Mouse (Mus musculus): ENCODE data around the gene E030018B13Rik. TPM values are rescaled to one million over a fixed set of nuclear protein-coding genes. Genes with fewer than 3 reads are reported as not detected.

E030018B13Rik gene
- polyA plus RNA-seq, 1 experiment from 2014 or later = not detected

DNA sequence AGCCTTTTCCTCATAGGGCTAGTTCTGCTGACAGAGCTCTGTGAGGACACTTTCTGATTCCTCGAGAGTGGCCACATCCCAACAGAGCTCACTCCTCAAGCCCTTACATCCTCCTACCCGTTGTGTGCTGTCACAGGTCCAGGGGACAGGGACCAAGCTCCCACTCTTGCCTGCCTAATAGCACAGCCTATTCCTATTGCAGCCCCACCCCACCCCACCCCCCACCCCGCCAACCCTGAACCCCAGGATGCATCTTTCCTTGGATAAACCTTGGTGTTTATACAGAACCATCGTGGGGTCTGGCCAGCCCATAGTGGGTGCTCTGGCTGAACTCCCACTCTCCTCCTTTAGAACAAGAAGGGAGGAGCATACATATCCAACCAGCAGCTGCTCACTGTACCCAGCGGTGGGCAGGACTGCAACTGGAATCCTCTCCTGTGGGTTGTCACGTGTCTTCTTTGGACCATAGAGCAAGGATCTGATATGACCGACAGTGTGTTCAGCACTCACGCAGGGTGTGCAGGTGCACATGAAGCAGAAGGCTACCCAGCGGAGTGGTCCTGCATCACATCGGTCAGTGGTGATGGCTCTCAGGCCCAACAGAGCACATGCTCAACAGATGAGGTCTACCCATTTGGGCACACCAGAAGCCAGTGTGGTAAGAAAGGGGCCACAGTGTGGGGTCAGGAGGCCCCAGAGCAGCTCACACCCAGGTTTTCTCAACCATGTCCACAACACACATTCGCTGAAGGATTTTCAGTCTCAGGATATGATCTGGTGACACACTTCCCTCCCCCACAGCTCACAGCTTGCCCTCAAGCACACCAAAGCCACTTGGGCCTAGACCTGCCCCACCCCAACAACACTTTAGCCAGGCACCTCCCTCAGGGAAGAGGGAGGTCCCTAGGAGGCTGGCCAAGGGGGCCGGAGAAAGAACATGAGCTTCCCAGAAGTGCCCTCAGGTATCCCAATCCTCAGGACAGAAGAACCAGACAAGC, 2.4 kb downstream of the E030018B13Rik start:
- Histone ChIP-seq H3K4me1 (replicated peaks) (peaks cover 50% of the 10 kb centered on the region), H3K4me2 (no peak overlapping the region), H3K36me3 (no peaks in the 10 kb centered on the region), H3K9ac (no peak overlapping the region), H3K9me3 (replicated peaks) (peaks cover 3% of the 10 kb centered on the region; the same call in 1 of the 2 replicates), H3K27me3 (replicated peaks) (no peaks in the 10 kb centered on the region), H3K27ac (ENCODE audit: poor library complexity, severe bottlenecking) (no peak overlapping the region), H3K4me3 (no peak overlapping the region)
- no peak for ATAC-seq (ENCODE audit: insufficient number of reproducible peaks, low FRiP score)
- 84% methylated on average over 12 of the region's 12 CpGs for WGBS

- peaks cover 3% of the 10 kb centered on the region; the same call in 1 of the 2 replicates for H3K9me3 ChIP-seq (replicated peaks)
- WGBS = 76% methylated on average over 8 of the region's 8 CpGs
- H3K9ac ChIP-seq = no peak overlapping the region
- H3K36me3 ChIP-seq = no peaks in the 10 kb centered on the region
- H3K27ac ChIP-seq (ENCODE audit: poor library complexity, severe bottlenecking) = no peak overlapping the region
- H3K27me3 ChIP-seq (replicated peaks) = no peaks in the 10 kb centered on the region
- ATAC-seq (ENCODE audit: insufficient number of reproducible peaks, low FRiP score) = no peak
- no peak overlapping the region for H3K4me3 ChIP-seq
- H3K4me1 ChIP-seq (replicated peaks) = peaks cover 58% of the 10 kb centered on the region
- H3K4me2 ChIP-seq = no peak overlapping the region
Observed at GRCm38 (mm10) chr7:63921909-63922562, 5.4 kb downstream of the E030018B13Rik start.

DNA sequence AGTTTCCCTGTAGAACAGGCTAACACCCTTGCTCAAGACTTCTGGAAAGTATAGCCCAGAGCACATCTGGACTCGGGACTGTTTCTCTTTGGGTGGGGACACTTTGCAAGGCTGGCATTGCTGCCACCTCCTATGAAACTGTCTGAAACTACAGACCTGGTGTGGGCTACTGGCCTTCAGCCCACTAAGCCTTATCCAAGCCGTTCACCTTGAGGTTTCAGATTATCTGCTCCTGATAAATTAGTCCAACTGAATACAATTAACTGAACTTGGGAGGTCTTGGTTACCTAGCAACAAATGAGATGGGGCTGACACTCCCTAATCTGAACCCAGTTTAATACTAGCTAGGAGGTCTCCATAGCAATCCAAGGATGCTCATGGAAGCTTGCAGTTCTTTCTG, 5.9 kb downstream of the E030018B13Rik start:
- no peak overlapping the region for H3K4me3 ChIP-seq
- peaks cover 3% of the 10 kb centered on the region; the same call in 1 of the 2 replicates for H3K9me3 ChIP-seq (replicated peaks)
- no peak overlapping the region for H3K9ac ChIP-seq
- no peak overlapping the region for H3K27ac ChIP-seq (ENCODE audit: poor library complexity, severe bottlenecking)
- H3K27me3 ChIP-seq (replicated peaks) = no peaks in the 10 kb centered on the region
- H3K36me3 ChIP-seq = no peaks in the 10 kb centered on the region
- 55% methylated on average over 2 of the region's 2 CpGs for WGBS
- no peak for ATAC-seq (ENCODE audit: insufficient number of reproducible peaks, low FRiP score)
- no peak overlapping the region for H3K4me2 ChIP-seq
- H3K4me1 ChIP-seq (replicated peaks) = peaks cover 54% of the 10 kb centered on the region

GRCm38 (mm10) chr7:63922975-63923374, 6.3 kb downstream of the E030018B13Rik start:
- no peak for ATAC-seq (ENCODE audit: insufficient number of reproducible peaks, low FRiP score)
- H3K4me2 ChIP-seq = no peak overlapping the region
- no peak overlapping the region for H3K27ac ChIP-seq (ENCODE audit: poor library complexity, severe bottlenecking)
- no peaks in the 10 kb centered on the region for H3K27me3 ChIP-seq (replicated peaks)
- no peaks in the 10 kb centered on the region for H3K36me3 ChIP-seq
- H3K9ac ChIP-seq = no peak overlapping the region
- peaks cover 3% of the 10 kb centered on the region; the same call in 1 of the 2 replicates for H3K9me3 ChIP-seq (replicated peaks)
- H3K4me3 ChIP-seq = no peak overlapping the region
- 80% methylated on average over 1 of the region's 1 CpGs for WGBS
- peaks cover 53% of the 10 kb centered on the region for H3K4me1 ChIP-seq (replicated peaks)

DNA sequence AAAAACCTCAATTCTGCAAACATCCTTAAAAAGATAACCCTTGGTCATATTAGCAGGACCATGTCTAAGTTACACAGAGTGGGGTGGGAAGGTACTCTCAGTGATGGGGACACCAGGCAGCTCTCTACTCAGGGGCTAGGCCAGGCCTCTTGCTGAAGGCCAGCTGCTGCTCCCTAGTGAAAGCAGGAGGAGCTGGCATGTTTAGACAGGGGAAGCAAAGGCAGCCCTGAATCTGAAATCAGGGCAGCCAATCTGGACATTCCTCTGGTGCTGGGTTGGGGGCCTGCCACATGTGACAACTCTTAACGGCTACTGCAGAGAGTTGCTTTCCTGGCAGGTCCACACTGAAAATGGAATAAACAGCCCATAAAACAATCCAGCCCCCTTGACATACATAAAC, 7.5 kb downstream of the E030018B13Rik start:
- Histone ChIP-seq H3K9me3 (replicated peaks) (peaks cover 3% of the 10 kb centered on the region; the same call in 1 of the 2 replicates), H3K4me1 (replicated peaks) (peaks cover 50% of the 10 kb centered on the region), H3K4me3 (no peak overlapping the region), H3K9ac (no peak overlapping the region), H3K4me2 (no peak overlapping the region), H3K27me3 (replicated peaks) (no peaks in the 10 kb centered on the region), H3K27ac (ENCODE audit: poor library complexity, severe bottlenecking) (no peak overlapping the region), H3K36me3 (no peaks in the 10 kb centered on the region)
- WGBS = 48% methylated on average over 1 of the region's 1 CpGs
- ATAC-seq (ENCODE audit: insufficient number of reproducible peaks, low FRiP score) = no peak

- no peak for ATAC-seq (ENCODE audit: insufficient number of reproducible peaks, low FRiP score)
- H3K4me2 ChIP-seq = no peak overlapping the region
- H3K4me3 ChIP-seq = no peak overlapping the region
- H3K9ac ChIP-seq = no peak overlapping the region
- peaks cover 47% of the 10 kb centered on the region for H3K4me1 ChIP-seq (replicated peaks)
- H3K9me3 ChIP-seq (replicated peaks) = peaks cover 3% of the 10 kb centered on the region; the same call in 1 of the 2 replicates
- no peaks in the 10 kb centered on the region for H3K27me3 ChIP-seq (replicated peaks)
- WGBS = 63% methylated on average over 6 of the region's 6 CpGs
- H3K27ac ChIP-seq (ENCODE audit: poor library complexity, severe bottlenecking) = no peak overlapping the region
- no peaks in the 10 kb centered on the region for H3K36me3 ChIP-seq
Observed at GRCm38 (mm10) chr7:63924747-63925412, 8.2 kb downstream of the E030018B13Rik start.

- no peaks in the 10 kb centered on the region for H3K36me3 ChIP-seq
- H3K4me1 ChIP-seq (replicated peaks) = peaks cover 39% of the 10 kb centered on the region
- H3K4me2 ChIP-seq = no peak overlapping the region
- no peak overlapping the region for H3K4me3 ChIP-seq
- no peak overlapping the region for H3K27ac ChIP-seq (ENCODE audit: poor library complexity, severe bottlenecking)
- WGBS = 77% methylated on average over 14 of the region's 14 CpGs
- H3K27me3 ChIP-seq (replicated peaks) = no peaks in the 10 kb centered on the region
- H3K9me3 ChIP-seq (replicated peaks) = peaks cover 3% of the 10 kb centered on the region; the same call in 1 of the 2 replicates
- no peak overlapping the region for H3K9ac ChIP-seq
- no peak for ATAC-seq (ENCODE audit: insufficient number of reproducible peaks, low FRiP score)
Observed at GRCm38 (mm10) chr7:63925413-63926360, 9.0 kb downstream of the E030018B13Rik start.

DNA sequence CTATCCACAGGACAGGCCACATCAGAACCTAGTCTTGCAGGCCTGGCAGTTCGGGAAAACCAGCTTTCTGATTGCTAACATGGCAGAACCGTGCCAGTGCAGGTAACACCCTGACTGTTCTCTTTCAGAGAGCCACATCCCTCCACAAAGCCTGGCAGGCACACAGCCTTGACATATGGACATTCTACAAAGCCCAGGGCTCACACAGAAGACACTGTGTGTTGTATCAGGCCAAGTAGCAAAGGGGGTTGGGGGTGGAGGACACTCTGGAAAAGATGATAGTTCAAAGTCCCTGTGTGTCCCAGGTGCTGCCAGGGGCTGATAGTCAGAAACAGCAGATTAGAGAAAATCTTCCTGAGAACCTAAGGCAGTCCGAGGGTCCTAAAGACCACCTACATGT, 9.8 kb downstream of the E030018B13Rik start:
- WGBS = 69% methylated on average over 3 of the region's 3 CpGs
- peaks cover 3% of the 10 kb centered on the region; the same call in 1 of the 2 replicates for H3K9me3 ChIP-seq (replicated peaks)
- no peak overlapping the region for H3K4me2 ChIP-seq
- no peak overlapping the region for H3K27ac ChIP-seq (ENCODE audit: poor library complexity, severe bottlenecking)
- no peak overlapping the region for H3K4me3 ChIP-seq
- no peak overlapping the region for H3K9ac ChIP-seq
- H3K4me1 ChIP-seq (replicated peaks) = peaks cover 34% of the 10 kb centered on the region
- no peaks in the 10 kb centered on the region for H3K27me3 ChIP-seq (replicated peaks)
- no peaks in the 10 kb centered on the region for H3K36me3 ChIP-seq
- ATAC-seq (ENCODE audit: insufficient number of reproducible peaks, low FRiP score) = no peak

DNA sequence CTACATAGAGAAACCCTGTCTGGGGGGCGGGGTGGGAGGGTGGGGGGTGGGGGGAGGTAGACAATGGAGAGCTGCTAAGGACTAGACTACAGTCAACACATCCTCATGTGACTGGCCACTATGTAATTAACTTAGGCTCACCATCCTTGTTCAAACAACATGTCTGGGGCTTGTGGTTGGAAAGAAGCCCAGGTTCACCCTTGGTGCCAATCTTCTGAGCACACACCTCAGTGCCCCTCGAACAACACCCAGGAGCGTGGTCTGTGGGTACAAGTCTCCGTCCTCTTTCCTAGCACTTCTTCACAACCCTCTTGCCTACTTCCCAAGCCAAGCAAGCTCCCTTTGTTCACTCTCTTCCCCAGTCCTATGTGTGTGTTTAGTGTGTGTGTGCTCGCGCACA, 10.5 kb downstream of the E030018B13Rik start:
- ATAC-seq (ENCODE audit: insufficient number of reproducible peaks, low FRiP score) = no peak
- H3K36me3 ChIP-seq = no peaks in the 10 kb centered on the region
- H3K9me3 ChIP-seq (replicated peaks) = peaks cover 3% of the 10 kb centered on the region; the same call in 1 of the 2 replicates
- no peak overlapping the region for H3K27ac ChIP-seq (ENCODE audit: poor library complexity, severe bottlenecking)
- 96% methylated on average over 6 of the region's 6 CpGs for WGBS
- H3K9ac ChIP-seq = no peak overlapping the region
- no peak overlapping the region for H3K4me2 ChIP-seq
- H3K4me3 ChIP-seq = no peak overlapping the region
- H3K4me1 ChIP-seq (replicated peaks) = peaks cover 33% of the 10 kb centered on the region
- no peaks in the 10 kb centered on the region for H3K27me3 ChIP-seq (replicated peaks)

DNA sequence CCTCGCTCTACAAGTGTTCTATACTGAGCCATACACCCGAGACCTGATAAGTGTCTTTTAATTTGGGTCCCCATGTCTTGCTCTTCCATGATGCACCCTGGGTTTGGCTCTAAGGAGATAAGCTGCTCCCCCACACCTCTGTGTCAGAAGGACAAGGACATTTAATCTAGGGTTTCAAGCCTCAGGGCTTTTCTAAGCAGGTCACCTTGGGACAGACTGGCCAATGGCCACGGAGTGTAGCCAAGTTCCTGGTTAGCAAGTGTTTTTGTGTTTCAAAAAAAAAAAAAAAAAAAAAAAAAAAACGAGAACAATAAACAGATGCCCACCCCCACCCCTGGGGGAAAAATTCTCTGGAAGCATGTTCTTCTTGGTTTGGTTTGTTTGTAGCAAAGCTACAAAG, 12.4 kb downstream of the E030018B13Rik start:
- H3K9me3 ChIP-seq (replicated peaks) = no peaks in the 10 kb centered on the region
- H3K27me3 ChIP-seq (replicated peaks) = no peaks in the 10 kb centered on the region
- no peak overlapping the region for H3K27ac ChIP-seq (ENCODE audit: poor library complexity, severe bottlenecking)
- no peak overlapping the region for H3K9ac ChIP-seq
- peaks cover 34% of the 10 kb centered on the region for H3K4me1 ChIP-seq (replicated peaks)
- H3K4me2 ChIP-seq = no peak overlapping the region
- no peak for ATAC-seq (ENCODE audit: insufficient number of reproducible peaks, low FRiP score)
- 79% methylated on average over 4 of the region's 4 CpGs for WGBS
- H3K36me3 ChIP-seq = no peaks in the 10 kb centered on the region
- no peak overlapping the region for H3K4me3 ChIP-seq
